Mouse (Mus musculus) erythroblast, adult 5-6 weeks (primary cell): ENCODE measurements around the gene Il12rb1. TPM values are rescaled to one million over a fixed set of nuclear protein-coding genes. Genes with fewer than 3 reads are reported as not detected.

Source experiments
- ATAC-seq: replicated peaks from 2 replicates; pipeline ENCODE4 v1.8.0; 2016; ENCODE audit warnings: moderate number of reproducible peaks, mild to moderate bottlenecking, moderate TSS enrichment, inconsistent platforms; ENCODE audit not compliant: poor library complexity, low FRiP score, severe bottlenecking
- total RNA-seq, 2 experiments: library from RNA; stranded (forward) in 1 of 2; stranded (reverse) in 1 of 2; fragments of 150-400 nt in 1 of 2; fragments of 200-764, 138-1000 nt in 1 of 2; gene quantifications; 2 replicates each; pipeline versions ENCODE4 v1.2.3 to v1.2.4; 2015 to 2017; ENCODE audit warnings: low replicate concordance in 2 of 2

The Il12rb1 gene
- total RNA-seq, 2 experiments from 2014 or later: 0.51 TPM; not detected in 1

- no peak for ATAC-seq
Measured at GRCm38 (mm10) chr8:70772890-70773289, 35.4 kb upstream of the Il12rb1 start.

- no peak for ATAC-seq
Measured at GRCm38 (mm10) chr8:70773410-70773809, 34.8 kb upstream of the Il12rb1 start.

GRCm38 (mm10) chr8:70773833-70774232 is 34.4 kb upstream of the Il12rb1 start:
- ATAC-seq: 0 out of 2 replicates have a peak, but pooled peaks have one; percentile 12

DNA sequence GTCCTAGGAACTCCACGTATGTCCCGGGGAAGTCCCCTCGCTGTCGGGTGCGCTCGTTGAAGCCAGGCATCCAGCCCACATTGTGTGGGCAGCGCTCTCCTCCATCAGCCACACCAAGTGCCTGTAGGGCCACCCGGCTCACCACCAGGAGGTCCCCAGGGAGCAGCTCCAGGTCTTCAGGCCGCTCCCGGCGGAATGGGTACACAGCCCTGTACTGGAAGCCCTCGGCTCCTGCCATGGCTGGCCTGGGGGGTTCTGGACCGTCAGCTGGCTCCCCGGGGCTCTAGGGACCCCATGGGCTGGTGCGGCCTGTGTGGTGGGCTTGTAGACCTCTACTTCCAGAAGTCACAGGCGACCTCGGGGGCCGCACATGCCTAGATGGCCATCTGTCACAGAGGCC is 33.5 kb upstream of the Il12rb1 start:
- ATAC-seq: no peak

DNA sequence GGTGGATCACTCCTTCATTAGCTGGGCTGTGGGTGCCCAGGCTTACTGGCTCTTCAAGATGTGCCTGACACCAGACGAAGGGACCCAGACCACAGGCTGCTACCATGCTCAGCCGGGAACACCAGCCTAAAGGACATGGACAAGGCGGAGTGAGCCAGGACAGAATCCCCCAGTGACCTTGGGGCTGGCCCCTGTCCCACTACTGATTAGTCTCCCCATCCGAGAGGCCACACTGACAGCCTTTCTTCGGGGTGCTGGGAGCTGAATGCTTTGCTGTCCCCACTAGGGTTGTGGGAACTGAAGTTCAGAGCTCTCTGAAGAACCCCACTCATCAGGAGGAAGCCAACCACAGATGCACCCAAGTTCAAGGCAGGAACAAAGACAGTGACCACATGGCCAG is 33.0 kb upstream of the Il12rb1 start:
- no peak for ATAC-seq

- ATAC-seq: no peak
Measured at GRCm38 (mm10) chr8:70775851-70776495, 32.3 kb upstream of the Il12rb1 start.

DNA sequence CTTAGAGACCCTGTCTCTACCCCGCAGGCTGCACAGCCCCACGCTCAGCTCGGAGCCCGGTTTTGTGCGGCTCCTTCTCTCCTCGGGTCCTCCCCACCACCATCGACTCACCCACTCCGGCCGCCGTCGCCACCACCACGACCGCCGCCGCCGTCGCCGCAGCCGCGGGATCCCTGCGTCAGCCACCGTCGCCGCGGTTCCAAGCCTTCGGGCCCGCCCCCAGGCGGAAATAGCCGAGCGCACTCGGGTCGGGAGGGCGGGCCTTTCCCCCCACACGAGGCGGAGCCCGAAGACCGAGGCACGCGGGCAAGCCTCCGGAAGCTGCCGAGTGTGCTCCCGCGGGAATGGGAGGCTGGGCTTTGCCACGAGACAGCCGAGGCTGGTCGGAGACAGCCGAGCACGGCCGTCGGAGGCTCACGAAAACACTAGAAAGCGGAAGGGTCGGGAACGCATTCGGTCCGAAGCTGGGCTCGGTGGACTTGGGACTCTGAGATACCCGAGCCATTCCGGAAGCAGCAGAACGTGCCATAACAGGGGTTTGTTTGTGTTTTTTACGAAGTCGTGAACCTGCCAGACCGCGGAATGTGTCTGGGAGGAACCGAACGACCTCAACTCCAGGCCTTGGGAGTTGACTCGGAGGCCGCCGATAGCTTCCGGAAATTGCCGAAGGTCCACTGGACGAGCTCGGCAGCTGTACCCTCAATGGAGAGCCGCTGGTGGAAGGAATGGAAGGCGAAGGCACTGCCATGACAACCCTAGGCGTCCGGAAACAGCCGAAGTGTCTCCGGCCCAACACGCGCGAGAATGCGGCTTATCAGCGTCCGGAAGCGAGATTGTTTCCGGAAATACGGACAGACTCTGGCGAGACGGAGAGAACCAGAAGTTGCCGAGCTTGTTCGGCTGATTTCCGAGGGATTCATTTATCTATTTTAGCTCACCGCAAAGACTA is 31.5 kb upstream of the Il12rb1 start, which contains the start of gene Pik3r2:
Pik3r2 (minus strand) TSS at position 218 of the 949 bp plus-strand sequence.
- peak; percentile 71 for ATAC-seq

GRCm38 (mm10) chr8:70780093-70780492 is 28.2 kb upstream of the Il12rb1 start:
- ATAC-seq: no peak

- ATAC-seq: no peak
Measured at GRCm38 (mm10) chr8:70786291-70787050, 21.8 kb upstream of the Il12rb1 start.

- no peak for ATAC-seq
Measured at GRCm38 (mm10) chr8:70787051-70787445, 21.2 kb upstream of the Il12rb1 start.

DNA sequence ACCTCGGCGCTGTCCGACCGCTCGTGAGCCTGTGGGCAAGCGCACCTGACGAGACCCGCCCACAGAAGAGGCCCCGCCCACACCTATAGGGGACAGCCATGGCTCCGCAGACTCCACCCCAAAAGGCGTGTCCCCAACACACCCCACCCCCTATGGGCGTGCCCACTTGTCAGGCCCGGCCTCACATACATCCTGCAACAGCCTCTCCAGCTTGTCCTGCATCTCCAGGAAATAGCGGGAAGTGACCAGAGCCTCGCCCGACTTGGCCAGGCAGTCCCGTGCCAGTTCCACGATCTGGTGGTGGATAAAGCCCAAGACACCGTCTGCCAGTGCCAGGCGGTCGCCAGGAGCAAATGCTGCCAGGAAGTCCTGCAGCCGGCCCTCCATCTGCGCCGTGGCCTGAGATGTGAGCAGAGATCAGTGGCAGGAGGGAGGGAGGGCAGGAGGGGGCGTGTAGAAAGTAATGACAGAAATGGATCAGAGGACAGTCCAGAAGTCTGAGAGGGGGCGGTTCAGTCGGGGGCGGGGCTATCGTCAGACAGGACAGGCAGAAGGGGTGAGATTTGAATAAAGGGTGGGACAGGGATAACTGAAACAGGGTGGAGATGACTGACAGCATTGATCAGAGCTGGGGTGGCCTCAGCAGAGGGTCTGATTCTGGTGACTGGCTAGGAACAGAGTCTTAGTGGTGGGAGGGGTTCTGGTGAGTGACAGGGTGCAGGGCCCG is 20.1 kb upstream of the Il12rb1 start:
- no peak for ATAC-seq

DNA sequence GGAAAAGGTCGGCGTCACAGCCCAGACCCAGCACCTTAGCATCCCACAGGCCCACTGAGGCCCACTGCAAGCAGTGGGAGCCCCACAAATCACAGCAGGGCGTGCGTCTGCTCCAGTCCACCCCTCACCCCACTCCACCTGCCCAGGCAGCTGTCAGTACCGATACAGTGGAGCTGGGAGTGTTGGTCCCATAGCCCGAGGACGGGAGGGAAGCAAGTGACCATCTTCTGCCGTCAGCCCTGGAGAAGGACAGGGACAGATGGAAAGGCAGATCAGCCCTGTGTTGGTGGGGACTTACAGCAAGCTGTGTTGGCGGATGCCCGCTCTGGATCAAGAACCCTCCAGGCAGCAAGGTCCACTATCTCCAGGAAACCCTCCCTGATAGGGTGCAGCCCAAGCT is 19.2 kb upstream of the Il12rb1 start:
- no peak for ATAC-seq

DNA sequence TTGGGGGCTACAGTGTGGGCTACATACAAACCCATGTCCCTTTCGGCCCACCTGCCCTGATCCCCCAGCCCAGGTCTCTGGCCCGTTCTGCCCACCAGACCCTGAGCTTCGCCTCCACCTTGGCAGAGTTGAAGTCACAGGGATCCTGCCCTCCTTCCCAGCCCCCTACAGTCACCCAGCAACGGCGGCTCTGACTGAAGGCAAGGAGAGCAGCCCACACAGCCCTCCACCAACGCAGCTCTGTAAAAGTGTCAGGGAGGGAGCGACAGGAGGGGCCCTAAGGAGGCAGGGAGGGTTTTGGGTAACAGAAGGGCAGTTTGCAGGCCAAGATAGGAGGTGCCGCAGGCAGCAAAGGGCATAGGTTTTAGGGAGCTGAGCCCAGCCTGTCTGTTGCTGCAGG is 17.4 kb upstream of the Il12rb1 start:
- no peak for ATAC-seq

DNA sequence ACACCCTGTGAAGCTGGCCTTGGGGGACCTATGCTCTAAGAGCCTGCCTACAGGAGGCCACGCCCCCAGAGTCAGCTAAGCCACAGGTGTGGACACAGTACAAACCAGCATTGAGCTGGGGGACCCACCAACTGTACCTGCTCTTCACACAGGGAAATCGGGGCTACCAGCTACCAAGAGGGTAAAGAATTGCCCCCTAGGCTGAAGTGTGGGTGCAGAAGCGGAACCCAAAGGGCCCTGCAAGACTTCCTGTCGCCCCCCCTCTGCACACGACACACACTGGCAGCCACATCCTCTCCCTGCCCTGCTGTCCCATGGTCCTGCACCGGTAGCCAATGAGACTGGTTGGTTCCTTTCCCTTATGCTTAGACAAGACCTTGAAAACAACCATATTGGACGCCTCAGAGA is 17.0 kb upstream of the Il12rb1 start:
- ATAC-seq: 0 out of 2 replicates have a peak, but pooled peaks have one; percentile 18

- peak; percentile 50 for ATAC-seq
Measured at GRCm38 (mm10) chr8:70791975-70792691, 16.1 kb upstream of the Il12rb1 start.

DNA sequence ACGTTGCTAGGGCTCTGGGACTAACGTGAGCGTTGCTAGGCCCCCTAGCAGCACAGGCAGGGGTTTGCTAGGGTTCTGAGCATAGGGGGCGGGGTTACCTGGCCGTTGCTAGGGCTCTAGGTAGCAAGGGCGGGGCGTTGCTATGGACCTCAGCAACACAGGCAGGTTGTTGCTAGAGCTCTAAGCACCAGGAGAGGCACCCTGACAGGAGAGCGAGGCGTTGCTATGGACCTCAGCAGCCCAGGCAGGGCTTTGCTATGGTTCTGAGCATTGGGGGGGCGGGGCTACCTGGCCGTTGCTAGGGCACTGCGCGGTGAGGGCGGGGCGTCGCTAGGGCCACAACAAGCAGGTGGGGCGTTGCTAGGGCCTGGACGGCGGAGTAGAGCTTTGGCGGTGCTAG is 15.5 kb upstream of the Il12rb1 start:
- ATAC-seq: peak; percentile 6; the same call in 1 of the 2 replicates

- ATAC-seq: no peak
Measured at GRCm38 (mm10) chr8:70794215-70794614, 14.0 kb upstream of the Il12rb1 start.

GRCm38 (mm10) chr8:70795370-70795769 is 12.9 kb upstream of the Il12rb1 start:
- ATAC-seq: no peak
